Mouse (Mus musculus) brain, embryonic 14.5 days (tissue): ENCODE measurements around the gene 1110002E22Rik.

Experiments
- CTCF ChIP-seq: fragments of 200-500 bp; IDR thresholded peaks from 2 replicates; pipeline ENCODE4 v1.5.1; 2012; ENCODE audit warnings: inconsistent platforms, mild to moderate bottlenecking, moderate library complexity, borderline replicate concordance; ENCODE audit not compliant: insufficient read depth, insufficient read length; ENCODE audit errors: extremely low read depth
- POLR2A ChIP-seq: fragments of 200-500 bp; IDR thresholded peaks from 2 replicates; pipeline ENCODE4 v1.6.1; 2012; ENCODE audit warnings: mild to moderate bottlenecking, inconsistent platforms, borderline replicate concordance; ENCODE audit not compliant: poor library complexity, insufficient read depth, insufficient read length, severe bottlenecking; ENCODE audit errors: extremely low read depth

DNA sequence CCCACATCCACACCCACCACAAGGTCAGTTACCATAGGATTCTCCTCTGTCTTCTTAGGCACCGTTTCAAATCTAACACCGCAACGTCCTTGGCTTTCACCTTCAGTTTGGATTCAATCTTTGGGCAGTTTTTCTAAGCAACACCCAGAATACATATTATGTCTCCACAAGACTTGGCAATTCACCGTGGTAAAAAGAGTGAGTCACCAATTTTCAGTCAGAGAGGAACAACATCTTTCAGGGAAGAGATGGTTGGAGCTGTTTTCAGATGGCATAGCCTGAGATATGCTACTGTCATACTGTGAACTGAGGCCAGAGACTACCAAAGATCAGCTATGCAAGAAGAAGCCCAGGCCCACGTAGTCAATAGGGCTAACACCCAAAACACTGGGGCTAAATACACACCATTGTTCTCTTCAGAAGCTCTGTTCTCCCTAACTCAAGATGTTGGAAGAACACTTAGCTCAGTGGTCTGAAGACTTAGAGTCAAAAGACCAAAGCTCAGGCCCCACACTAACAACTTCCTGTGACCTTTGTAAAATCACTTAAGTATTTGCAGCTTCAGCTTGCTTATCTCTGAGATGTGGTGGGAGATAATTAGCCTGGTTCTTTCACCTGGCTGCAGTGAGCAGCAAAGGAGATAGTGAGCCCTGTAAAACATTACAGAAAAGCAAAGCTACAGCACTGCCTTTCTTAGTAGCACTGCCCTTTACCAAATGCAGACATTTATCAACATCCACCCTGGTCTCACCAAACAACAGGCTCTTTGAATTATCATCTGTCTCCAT is 37.1 kb upstream of the 1110002E22Rik start:
- no peak for TF ChIP-seq CTCF
- TF ChIP-seq POLR2A: no peak
